Mouse (Mus musculus): ENCODE results near the gene Arhgap27. TPM values are rescaled to one million over a fixed set of nuclear protein-coding genes. Genes with fewer than 3 reads are reported as not detected.

The Arhgap27 gene
- total and polyA plus RNA-seq, 3 experiments = 14.1 to 22.9 (median 18.5) TPM

- 68% methylated on average over 19 of the region's 19 CpGs for WGBS
Observed at GRCm38 (mm10) chr11:103344494-103345332, 18.8 kb downstream of the Arhgap27 start.

GRCm38 (mm10) chr11:103343881-103344280 is 19.6 kb downstream of the Arhgap27 start:
- intact Hi-C loops (cut with DNase I) = no loop called here
- WGBS = 84% methylated on average over 1 of the region's 1 CpGs
- no peaks in the 10 kb centered on the region for H3K79me2 ChIP-seq (replicated peaks; ENCODE audit: control insufficient read depth, insufficient read depth, low read length)
- H3K27ac ChIP-seq = no peak overlapping the region
- no peak overlapping the region for H3K9ac ChIP-seq (ENCODE audit: low read depth, low read length)
- no peak for DNase-seq
- no peak overlapping the region for H3K4me3 ChIP-seq
- TF ChIP-seq POLR2A (IDR thresholded peaks at IDR 0.05; ENCODE audit: insufficient read depth, low read depth, low read length) (no peak), CTCF (IDR thresholded peaks at IDR 0.05) (no peak), EP300 (IDR thresholded peaks at IDR 0.05; ENCODE audit: insufficient read depth, low read depth, low read length) (no peak)
- peaks cover 21% of the 10 kb centered on the region for H3K4me1 ChIP-seq (ENCODE audit: control insufficient read depth, insufficient read depth, low read length)
- H3K27me3 ChIP-seq (ENCODE audit: control insufficient read depth, insufficient read depth, low read length) = no peaks in the 10 kb centered on the region
- no peaks in the 10 kb centered on the region for H3K36me3 ChIP-seq (ENCODE audit: control insufficient read depth, insufficient read depth, low read length)

More at GRCm38 (mm10) chr11:103344494-103345332, 18.8 kb downstream of the Arhgap27 start:
- Histone ChIP-seq H3K9ac (ENCODE audit: low read depth, low read length) (no peak overlapping the region), H3K27ac (no peak overlapping the region), H3K4me3 (no peak overlapping the region), H3K79me2 (replicated peaks; ENCODE audit: control insufficient read depth, insufficient read depth, low read length) (no peaks in the 10 kb centered on the region), H3K27me3 (ENCODE audit: control insufficient read depth, insufficient read depth, low read length) (no peaks in the 10 kb centered on the region), H3K4me1 (ENCODE audit: control insufficient read depth, insufficient read depth, low read length) (peaks cover 22% of the 10 kb centered on the region), H3K36me3 (ENCODE audit: control insufficient read depth, insufficient read depth, low read length) (no peaks in the 10 kb centered on the region)
- DNase-seq = no peak
- intact Hi-C loops (cut with DNase I) = no loop called here
- TF ChIP-seq CTCF (IDR thresholded peaks at IDR 0.05) (no peak), POLR2A (IDR thresholded peaks at IDR 0.05; ENCODE audit: insufficient read depth, low read depth, low read length) (no peak), EP300 (IDR thresholded peaks at IDR 0.05; ENCODE audit: insufficient read depth, low read depth, low read length) (no peak)

GRCm38 (mm10) chr11:103343063-103343462 is 20.4 kb downstream of the Arhgap27 start:
- WGBS = 88% methylated on average over 6 of the region's 6 CpGs
- intact Hi-C loops (cut with DNase I) = no loop called here
- Histone ChIP-seq H3K27me3 (ENCODE audit: control insufficient read depth, insufficient read depth, low read length) (no peaks in the 10 kb centered on the region), H3K27ac (no peak overlapping the region), H3K4me1 (ENCODE audit: control insufficient read depth, insufficient read depth, low read length) (peaks cover 21% of the 10 kb centered on the region), H3K79me2 (replicated peaks; ENCODE audit: control insufficient read depth, insufficient read depth, low read length) (no peaks in the 10 kb centered on the region), H3K9ac (ENCODE audit: low read depth, low read length) (no peak overlapping the region), H3K4me3 (no peak overlapping the region), H3K36me3 (ENCODE audit: control insufficient read depth, insufficient read depth, low read length) (no peaks in the 10 kb centered on the region)
- no peak for DNase-seq
- no peak for TF ChIP-seq POLR2A (IDR thresholded peaks at IDR 0.05; ENCODE audit: insufficient read depth, low read depth, low read length)
- TF ChIP-seq EP300 (IDR thresholded peaks at IDR 0.05; ENCODE audit: insufficient read depth, low read depth, low read length) = no peak
- no peak for TF ChIP-seq CTCF (IDR thresholded peaks at IDR 0.05)

- Histone ChIP-seq H3K4me1 (ENCODE audit: control insufficient read depth, insufficient read depth, low read length) (peaks cover 10% of the 10 kb centered on the region), H3K36me3 (ENCODE audit: control insufficient read depth, insufficient read depth, low read length) (no peaks in the 10 kb centered on the region), H3K27me3 (ENCODE audit: control insufficient read depth, insufficient read depth, low read length) (no peaks in the 10 kb centered on the region), H3K27ac (no peak overlapping the region), H3K9ac (ENCODE audit: low read depth, low read length) (no peak overlapping the region), H3K4me3 (no peak overlapping the region), H3K79me2 (replicated peaks; ENCODE audit: control insufficient read depth, insufficient read depth, low read length) (no peaks in the 10 kb centered on the region)
- no peak for TF ChIP-seq CTCF (IDR thresholded peaks at IDR 0.05)
- no peak for TF ChIP-seq EP300 (IDR thresholded peaks at IDR 0.05; ENCODE audit: insufficient read depth, low read depth, low read length)
- TF ChIP-seq POLR2A (IDR thresholded peaks at IDR 0.05; ENCODE audit: insufficient read depth, low read depth, low read length) = no peak
- intact Hi-C loops (cut with DNase I) = no loop called here
- 71% methylated on average over 7 of the region's 7 CpGs for WGBS
- DNase-seq = no peak
Observed at GRCm38 (mm10) chr11:103340677-103341076, 22.8 kb downstream of the Arhgap27 start.

- Histone ChIP-seq H3K27me3 (ENCODE audit: control insufficient read depth, insufficient read depth, low read length) (no peaks in the 10 kb centered on the region), H3K4me3 (no peak overlapping the region), H3K36me3 (ENCODE audit: control insufficient read depth, insufficient read depth, low read length) (no peaks in the 10 kb centered on the region), H3K4me1 (ENCODE audit: control insufficient read depth, insufficient read depth, low read length) (peaks cover 7% of the 10 kb centered on the region), H3K27ac (no peak overlapping the region), H3K79me2 (replicated peaks; ENCODE audit: control insufficient read depth, insufficient read depth, low read length) (no peaks in the 10 kb centered on the region), H3K9ac (ENCODE audit: low read depth, low read length) (no peak overlapping the region)
- DNase-seq = no peak
- TF ChIP-seq EP300 (IDR thresholded peaks at IDR 0.05; ENCODE audit: insufficient read depth, low read depth, low read length) = no peak
- no peak for TF ChIP-seq CTCF (IDR thresholded peaks at IDR 0.05)
- no peak for TF ChIP-seq POLR2A (IDR thresholded peaks at IDR 0.05; ENCODE audit: insufficient read depth, low read depth, low read length)
- intact Hi-C loops (cut with DNase I) = no loop called here
- WGBS = 78% methylated on average over 19 of the region's 19 CpGs
Observed at GRCm38 (mm10) chr11:103340130-103340529, 23.4 kb downstream of the Arhgap27 start.

GRCm38 (mm10) chr11:103339414-103340119 is 23.9 kb downstream of the Arhgap27 start:
- no peaks in the 10 kb centered on the region for H3K79me2 ChIP-seq (replicated peaks; ENCODE audit: control insufficient read depth, insufficient read depth, low read length)
- no peak overlapping the region for H3K9ac ChIP-seq (ENCODE audit: low read depth, low read length)
- TF ChIP-seq POLR2A (IDR thresholded peaks at IDR 0.05; ENCODE audit: insufficient read depth, low read depth, low read length) (no peak), EP300 (IDR thresholded peaks at IDR 0.05; ENCODE audit: insufficient read depth, low read depth, low read length) (no peak), CTCF (IDR thresholded peaks at IDR 0.05) (no peak)
- WGBS = 63% methylated on average over 19 of the region's 19 CpGs
- no peak overlapping the region for H3K4me3 ChIP-seq
- no peaks in the 10 kb centered on the region for H3K36me3 ChIP-seq (ENCODE audit: control insufficient read depth, insufficient read depth, low read length)
- no peak for DNase-seq
- H3K27me3 ChIP-seq (ENCODE audit: control insufficient read depth, insufficient read depth, low read length) = no peaks in the 10 kb centered on the region
- H3K4me1 ChIP-seq (ENCODE audit: control insufficient read depth, insufficient read depth, low read length) = peaks cover 2% of the 10 kb centered on the region
- H3K27ac ChIP-seq = no peak overlapping the region
- intact Hi-C loops (cut with DNase I) = no loop called here

All from heart, adult 2 months (tissue).